Mouse (Mus musculus) liver, embryonic 14.5 days (tissue): Measurements from ENCODE around the gene Ppp1r32.

ENCODE experiments used
- CTCF ChIP-seq: IDR thresholded peaks from 2 replicates; pipeline ENCODE4 v1.5.1; 2016; ENCODE audit warnings: antibody characterized with exemption, low read depth, control low read depth
- EP300 ChIP-seq: IDR thresholded peaks from 2 replicates; pipeline ENCODE4 v1.6.1; 2016; ENCODE audit warnings: antibody characterized with exemption, low read depth

GRCm38 (mm10) chr19:10486264-10486738 lies 3.6 kb upstream of the Ppp1r32 start:
- TF ChIP-seq CTCF = peak; percentile 90
- no peak for TF ChIP-seq EP300
